Mouse (Mus musculus) cerebellum, adult 11-12 months (tissue): ENCODE results near the gene Ddx39b.

Source experiments
- DNase-seq: peaks from one replicate; pipeline ENCODE4 v3.0.0; 2022

The Ddx39b gene

GRCm38 (mm10) chr17:35245731-35246623 lies 4.4 kb downstream of the Ddx39b start:
- DNase-seq = peak; percentile 22

- peak; percentile 13 for DNase-seq
Measured at GRCm38 (mm10) chr17:35247144-35247543, 5.6 kb downstream of the Ddx39b start.

- peak; percentile 13 for DNase-seq
Measured at GRCm38 (mm10) chr17:35248986-35249385, 7.4 kb downstream of the Ddx39b start.

- DNase-seq = peak; percentile 12
Measured at GRCm38 (mm10) chr17:35249451-35250197, 8.1 kb downstream of the Ddx39b start.

GRCm38 (mm10) chr17:35250348-35251120 lies 9.0 kb downstream of the Ddx39b start:
- peak; percentile 12 for DNase-seq

GRCm38 (mm10) chr17:35251162-35251719 lies 9.7 kb downstream of the Ddx39b start:
- peak; percentile 40 for DNase-seq

- DNase-seq = no peak
Measured at GRCm38 (mm10) chr17:35251981-35252380, 10.4 kb downstream of the Ddx39b start.

- DNase-seq = peak; percentile 37
Measured at GRCm38 (mm10) chr17:35252619-35253292, 11.2 kb downstream of the Ddx39b start.

- DNase-seq = no peak
Measured at GRCm38 (mm10) chr17:35253293-35254093, 11.9 kb downstream of the Ddx39b start.

GRCm38 (mm10) chr17:35254241-35255098 lies 12.9 kb downstream of the Ddx39b start:
- peak; percentile 41 for DNase-seq

- DNase-seq = peak; percentile 31
Measured at GRCm38 (mm10) chr17:35255301-35255700, 13.8 kb downstream of the Ddx39b start.

- DNase-seq = no peak
Measured at GRCm38 (mm10) chr17:35255704-35256103, 14.2 kb downstream of the Ddx39b start.

- DNase-seq = no peak
Measured at GRCm38 (mm10) chr17:35257378-35257777, 15.8 kb downstream of the Ddx39b start.

- DNase-seq = peak; percentile 89
Measured at GRCm38 (mm10) chr17:35257824-35258491, 16.4 kb downstream of the Ddx39b start.

GRCm38 (mm10) chr17:35258492-35259478 lies 17.2 kb downstream of the Ddx39b start:
- DNase-seq = peak; percentile 26

- peak; percentile 12 for DNase-seq
Measured at GRCm38 (mm10) chr17:35259621-35260020, 18.1 kb downstream of the Ddx39b start.

- no peak for DNase-seq
Measured at GRCm38 (mm10) chr17:35261651-35262050, 20.1 kb downstream of the Ddx39b start.
